Mouse (Mus musculus) lung, adult 18-20 months (tissue): Measurements from ENCODE around the gene Ap1b1.

Source experiments
- DNase-seq, 2 experiments: peaks; one replicate each; pipeline ENCODE4 v3.0.0; 2022; ENCODE audit warnings: mixed read lengths in 2 of 2

Ap1b1 gene

DNA sequence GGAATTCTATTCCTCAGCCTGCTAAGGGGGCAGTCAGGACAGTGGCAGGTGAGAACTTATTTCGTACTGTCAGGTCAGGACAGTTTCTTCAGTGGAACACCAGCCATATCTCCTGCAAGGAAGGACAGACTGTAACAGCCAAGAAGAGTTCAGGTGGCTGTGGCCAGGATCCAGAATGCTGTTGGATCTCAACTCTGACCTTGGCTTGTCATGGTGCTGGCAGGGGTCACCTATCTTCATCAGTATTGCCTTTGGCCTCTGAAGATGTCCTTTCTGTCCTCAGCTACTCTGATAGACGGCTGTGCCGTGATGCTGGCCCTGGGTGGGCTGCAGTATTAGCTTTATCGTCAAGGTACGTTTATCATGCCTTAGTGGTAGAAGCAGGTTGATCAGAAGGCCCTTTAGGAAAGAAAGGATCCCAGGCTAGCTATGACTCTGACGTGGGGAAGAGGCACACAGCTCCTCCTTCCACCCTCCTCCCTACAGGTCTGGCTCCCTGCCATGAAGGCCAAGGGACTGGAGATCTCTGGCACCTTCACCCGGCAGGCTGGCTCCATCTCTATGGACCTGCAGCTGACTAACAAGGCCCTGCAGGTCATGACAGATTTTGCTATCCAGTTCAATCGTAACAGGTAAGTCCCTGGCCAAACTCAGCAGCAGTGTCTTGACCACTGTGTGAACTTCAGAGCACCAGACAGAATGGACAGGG, 50.7 kb downstream of the Ap1b1 start:
- DNase-seq: no peak

DNA sequence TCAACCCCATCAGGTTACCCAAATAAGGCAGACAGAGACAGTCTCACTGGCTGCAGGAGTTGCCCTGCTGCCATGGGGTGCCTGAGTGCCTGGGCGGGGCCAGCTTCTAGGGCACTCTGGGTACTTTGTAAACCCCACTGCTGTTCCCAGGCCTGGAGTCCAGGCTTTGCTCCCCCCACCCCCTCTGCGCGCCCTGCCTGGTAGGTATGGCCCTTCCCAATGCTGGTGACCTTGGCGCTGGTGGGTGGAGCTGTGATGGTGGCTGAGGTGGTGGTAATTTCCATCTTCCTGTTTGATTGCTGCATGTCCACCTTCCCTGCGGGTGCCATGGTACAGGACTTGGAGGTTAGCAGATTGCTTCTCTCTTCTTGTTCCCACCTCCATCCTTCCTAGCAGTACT, 54.0 kb downstream of the Ap1b1 start:
- no peak for DNase-seq

DNA sequence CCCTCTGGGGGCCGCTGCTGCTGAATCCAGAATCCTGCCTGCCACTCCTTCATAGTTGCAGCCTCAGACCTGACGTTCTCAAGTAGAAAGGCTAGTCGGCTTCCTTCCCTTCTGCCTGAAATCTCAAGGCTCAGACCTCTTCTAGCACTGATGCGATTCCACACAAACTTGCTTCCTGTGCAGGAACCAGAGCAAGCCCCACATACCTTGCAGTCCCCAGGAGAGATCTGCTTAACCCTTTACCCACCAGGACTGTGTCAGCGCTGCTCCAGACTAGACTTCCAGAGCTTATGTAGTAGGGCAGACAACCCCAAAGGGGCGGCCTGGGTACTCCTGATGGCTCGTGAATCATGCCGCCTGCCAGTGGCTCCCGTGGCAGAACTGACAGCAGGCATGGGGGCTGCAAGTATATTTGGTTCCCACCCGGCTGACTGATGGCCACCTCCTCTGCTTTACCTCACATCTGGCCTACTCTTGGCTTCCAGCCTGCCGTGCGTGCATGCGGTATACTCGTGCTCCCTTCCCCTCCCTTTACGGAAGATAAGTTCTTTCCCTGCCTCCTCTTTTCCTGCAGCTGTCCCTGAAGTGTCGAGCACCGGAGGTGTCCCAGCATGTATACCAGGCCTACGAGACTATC, 54.6 kb downstream of the Ap1b1 start:
- no peak for DNase-seq

GRCm38 (mm10) chr11:5042645-5043381, 56.2 kb downstream of the Ap1b1 start:
- DNase-seq: no peak

DNA sequence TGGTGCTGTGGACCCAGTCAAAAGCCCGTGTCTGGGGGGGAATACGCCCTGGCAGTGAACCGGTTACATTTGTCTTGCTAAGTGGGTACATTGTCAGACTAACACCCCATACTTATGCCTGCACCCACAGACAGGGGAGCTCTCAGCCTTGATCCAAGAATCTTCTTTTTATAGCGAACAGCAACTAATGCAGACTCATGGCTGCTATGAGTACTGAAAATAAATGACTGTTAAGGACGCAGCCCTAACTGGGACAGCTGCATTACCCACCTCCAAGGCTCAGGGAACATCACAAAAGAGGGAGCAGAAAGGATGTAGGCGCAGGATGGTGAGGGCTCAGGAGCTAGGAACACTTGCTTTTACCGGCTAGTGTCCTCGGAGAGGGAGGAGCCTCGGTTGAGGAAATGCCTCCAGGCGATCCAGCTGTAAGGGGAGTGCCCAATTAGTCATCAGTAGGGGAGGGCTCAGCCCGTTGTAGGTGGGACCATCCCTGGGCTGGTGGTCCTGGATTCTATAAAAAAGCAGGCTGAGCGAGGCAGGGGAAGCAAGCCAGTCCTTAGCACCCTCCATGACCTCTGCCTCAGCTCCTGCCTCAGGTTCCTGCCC, 59.8 kb downstream of the Ap1b1 start:
- no peak for DNase-seq

DNA sequence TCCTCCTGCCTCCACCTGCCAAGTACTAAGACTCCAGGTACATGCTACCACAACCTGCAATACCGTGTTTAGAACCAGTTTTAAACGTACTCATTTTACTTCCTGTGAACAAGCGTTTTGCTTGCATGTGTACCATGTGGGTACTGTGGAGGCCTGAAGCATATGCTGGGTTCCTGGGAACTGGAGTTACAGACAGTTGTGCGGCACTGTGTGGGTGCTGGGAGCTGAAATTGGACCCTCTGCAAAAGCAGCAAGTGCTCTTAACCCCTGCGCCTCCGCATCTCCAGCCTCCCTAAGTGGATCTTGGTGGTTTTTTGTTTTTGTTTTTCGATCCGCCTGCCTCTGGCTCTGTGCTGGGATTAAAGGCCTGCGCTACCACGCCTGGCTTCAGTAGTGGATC, 65.0 kb downstream of the Ap1b1 start:
- no peak for DNase-seq

- DNase-seq: no peak
These were observed 65.7 kb downstream of the Ap1b1 start for GRCm38 (mm10) chr11:5052200-5052854.

DNA sequence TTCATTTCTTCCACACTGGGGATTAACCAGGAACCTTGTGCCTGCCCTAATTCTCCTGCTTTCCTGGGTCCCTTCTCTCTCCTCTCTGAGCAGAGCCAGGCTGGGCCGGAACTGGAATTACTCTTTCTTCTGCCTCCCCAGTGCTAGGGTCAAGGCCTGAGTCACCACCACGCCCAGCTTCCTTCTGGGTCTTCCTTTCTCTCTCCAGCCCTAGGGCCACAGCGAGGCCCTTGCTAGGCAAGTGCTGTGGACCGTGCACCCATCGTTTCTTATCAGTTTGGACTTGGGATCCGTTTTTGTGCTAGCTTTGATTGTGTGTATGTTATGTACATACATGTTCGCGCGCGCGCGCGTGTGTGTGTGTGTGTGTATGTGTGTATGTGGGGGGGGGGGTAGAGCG, 67.5 kb downstream of the Ap1b1 start:
- DNase-seq: no peak

DNA sequence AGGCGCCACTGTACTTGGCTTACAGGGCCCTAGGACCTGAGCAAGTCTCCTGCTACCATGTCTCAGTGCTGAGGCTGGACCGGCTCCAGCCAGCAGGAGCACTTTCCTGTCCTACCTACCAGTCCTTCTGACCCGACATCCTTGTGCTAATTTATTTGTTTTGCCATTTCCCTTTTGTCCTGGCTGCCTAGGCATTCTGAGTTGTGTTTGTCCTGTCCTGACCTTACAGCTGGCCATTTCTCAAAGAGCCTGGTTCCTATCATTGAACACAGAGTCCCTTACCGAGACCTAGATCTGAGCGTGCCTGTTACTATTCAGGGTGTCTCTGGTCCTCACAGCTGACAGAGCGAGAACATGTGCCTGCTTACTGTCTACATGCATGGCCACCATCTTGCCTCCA, 68.2 kb downstream of the Ap1b1 start:
- no peak for DNase-seq

- no peak for DNase-seq
These were observed 69.6 kb downstream of the Ap1b1 start for GRCm38 (mm10) chr11:5055945-5056938.

GRCm38 (mm10) chr11:5057064-5057463, 70.4 kb downstream of the Ap1b1 start:
- DNase-seq: no peak

GRCm38 (mm10) chr11:5057541-5057855, 70.9 kb downstream of the Ap1b1 start:
- DNase-seq: no peak

GRCm38 (mm10) chr11:5057856-5058641, 71.4 kb downstream of the Ap1b1 start, which contains the start of gene Rasl10a:
Gene Rasl10a, plus strand, starts transcription at chr11:5058128.
- peak; percentile 67 to 76 for DNase-seq

DNA sequence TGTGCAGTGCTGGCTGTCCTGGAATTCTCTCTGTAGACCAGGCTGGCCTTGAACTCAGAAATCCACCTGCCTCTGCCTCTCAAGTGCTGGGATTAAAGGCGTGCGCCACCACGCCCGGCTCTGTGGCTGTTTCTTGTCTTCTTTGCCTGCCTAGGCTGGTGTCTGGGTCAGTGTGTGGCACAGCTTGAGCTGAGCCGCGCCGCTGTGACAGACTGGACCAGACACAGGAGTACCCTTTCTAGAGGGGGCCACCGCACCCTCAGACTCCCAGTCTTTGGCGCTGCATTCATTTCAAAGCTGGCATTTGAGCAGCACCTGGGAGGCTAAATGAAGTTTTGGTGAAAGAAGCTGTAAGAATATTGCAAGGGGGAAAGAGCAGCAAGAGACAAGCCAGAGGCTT, 72.2 kb downstream of the Ap1b1 start:
- DNase-seq: no peak

DNA sequence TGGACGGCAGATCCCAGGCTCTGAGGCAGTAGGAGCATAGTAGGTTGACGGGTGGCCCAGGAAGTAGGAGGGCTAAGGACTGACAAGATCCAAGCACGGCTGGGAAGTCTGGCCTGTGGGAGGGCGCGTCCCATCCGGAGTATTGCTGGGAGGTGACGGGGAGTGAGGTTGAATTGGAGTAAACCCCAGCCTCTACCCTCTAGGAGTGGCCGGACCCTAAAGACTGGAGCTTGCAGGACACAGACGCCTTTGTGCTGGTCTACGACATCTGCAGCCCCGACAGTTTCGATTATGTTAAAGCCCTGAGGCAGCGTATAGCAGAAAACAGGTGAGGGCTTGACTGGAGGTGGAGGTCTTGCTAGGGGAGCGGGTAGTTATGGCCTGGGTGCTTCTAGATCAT, 72.6 kb downstream of the Ap1b1 start:
- DNase-seq: peak in 1 of 2 experiments; percentile 16

DNA sequence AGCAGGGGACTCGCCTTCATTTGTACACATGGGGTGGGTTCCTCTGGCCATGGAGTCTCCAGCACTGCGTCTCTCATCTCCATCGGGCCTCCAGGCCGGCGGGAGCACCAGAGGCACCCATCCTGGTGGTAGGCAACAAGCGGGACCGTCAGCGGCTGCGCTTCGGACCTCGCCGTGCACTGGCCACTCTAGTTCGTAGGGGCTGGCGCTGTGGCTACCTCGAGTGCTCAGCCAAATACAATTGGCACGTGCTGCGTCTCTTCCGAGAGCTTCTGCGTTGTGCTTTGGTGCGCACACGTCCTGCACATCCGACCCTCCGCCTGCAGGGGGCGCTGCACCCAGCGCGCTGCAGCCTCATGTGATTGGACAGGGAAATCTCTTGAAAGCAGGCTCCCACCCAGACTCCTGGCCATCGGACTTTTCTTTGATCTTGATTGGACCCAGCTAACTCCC, 73.1 kb downstream of the Ap1b1 start:
- DNase-seq: peak; percentile 42 to 67

DNA sequence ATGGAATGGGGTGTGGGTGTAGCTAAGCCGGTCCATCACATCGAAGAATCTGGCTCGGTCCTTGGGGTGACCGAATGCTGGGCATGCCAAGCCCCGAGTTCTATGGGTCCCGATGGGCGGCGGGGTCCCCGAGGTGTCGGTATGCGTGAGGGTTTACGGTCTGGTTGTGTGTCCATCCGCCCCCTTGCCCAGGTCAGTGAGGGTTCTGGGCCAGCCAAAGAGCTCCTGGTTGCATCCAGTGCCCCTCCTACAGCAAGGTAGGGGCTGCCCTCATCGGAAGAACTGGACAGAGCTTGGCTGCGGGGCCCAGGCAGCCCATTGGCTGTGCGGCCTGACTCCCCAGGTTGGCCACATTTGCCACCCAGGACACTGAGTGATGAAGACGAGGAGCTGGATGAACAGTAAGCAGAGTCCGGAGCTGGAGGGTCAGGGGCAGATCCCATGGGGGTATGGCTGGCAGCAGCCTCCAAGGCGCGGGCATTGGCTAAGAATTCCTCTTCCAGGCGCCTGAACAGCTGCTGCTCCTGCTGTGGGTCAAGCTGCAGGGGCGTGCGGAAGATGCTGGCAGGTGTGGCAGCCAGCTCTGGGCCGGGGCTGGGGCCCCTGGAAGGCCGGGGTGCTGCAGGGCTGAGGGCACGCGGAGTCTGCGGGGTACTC, 74.3 kb downstream of the Ap1b1 start:
- no peak for DNase-seq

- DNase-seq: peak; percentile 96 to 98
These were observed 75.0 kb downstream of the Ap1b1 start for GRCm38 (mm10) chr11:5061413-5062139.

GRCm38 (mm10) chr11:5062326-5062725, 75.7 kb downstream of the Ap1b1 start:
- DNase-seq: peak in 1 of 2 experiments; percentile 46
